ENCODE assay signal across 22 mouse cellular contexts in genomic region chr2:91072092-91072491, GRCm38 (mm10). TPM values are rescaled to one million over a fixed set of nuclear protein-coding genes. Genes with fewer than 3 reads are reported as not detected.
DNase-seq lines count a peak whose midpoint lies in the region; TF ChIP-seq lines count a peak whose summit lies in the region.
"Had no signal": no experiment of that assay in that cellular context is flagged by ENCODE, and none has a peak within 500 bp of the region (broad histone marks: within the 10 kb centered on the region; RNA-seq: fewer than 3 reads in every experiment).

No protein-coding gene starts in this region.

- H3K4me3 ChIP-seq in testis, adult 2 months (ENCODE audit: control insufficient read depth, low read depth, low read length), result peak overlapping the region; percentile 72
- H3K4me3 ChIP-seq: embryonic facial prominence, embryonic 15.5 days; erythroblast, embryonic 14.5 days; forebrain, embryonic 10.5 days; gastrocnemius, adult 2 months; heart, embryonic 12.5 days; hindbrain, embryonic 10.5 days had no signal

- peaks cover 6% of the 10 kb centered on the region for H3K4me1 ChIP-seq in testis, adult 2 months (ENCODE audit: control insufficient read depth, insufficient read depth, low read length)

- no peak for TF ChIP-seq POLR2A in testis, adult 2 months (IDR thresholded peaks at IDR 0.05; ENCODE audit: control insufficient read depth, low read depth, low read length)

- H3K27me3 ChIP-seq in testis, adult 2 months (ENCODE audit: control insufficient read depth, insufficient read depth, low read length), result no peaks in the 10 kb centered on the region
- H3K27me3 ChIP-seq: embryonic facial prominence, embryonic 15.5 days; heart, embryonic 12.5 days; Patski had no signal

- DNase-seq in kidney, adult 11 months, result peak; percentile 58
- DNase-seq in kidney, adult 18-20 months, result no peak
- DNase-seq in kidney, postnatal 14 days, result peak; percentile 43
- no peak for DNase-seq in kidney, postnatal 10 days
- DNase-seq in testis, postnatal 10 days (ENCODE audit: low spot score), result no peak
- DNase-seq in embryo, embryonic 9.5 days (ENCODE audit: extremely low spot score), result no peak
- DNase-seq in thymus, adult 18-20 months, result no peak
- DNase-seq: adrenal gland, postnatal 14 days; cerebellum, adult 2 months; cerebellum, postnatal 10 days; gastrocnemius, adult 2 months; gastrocnemius, postnatal 25 days had no signal

- TF ChIP-seq CTCF in testis, adult 2 months (IDR thresholded peaks at IDR 0.05; ENCODE audit: control insufficient read depth, insufficient read depth, insufficient replicate concordance, low read depth, low read length), result no peak

- no peaks in the 10 kb centered on the region for H3K36me3 ChIP-seq in testis, adult 2 months (ENCODE audit: control insufficient read depth, insufficient read depth, low read length)
- H3K36me3 ChIP-seq: embryonic facial prominence, embryonic 15.5 days had no signal

- peak overlapping the region; percentile 41 for H3K27ac ChIP-seq in testis, adult 2 months (ENCODE audit: control insufficient read depth, insufficient read depth, low read depth, low read length)
- H3K27ac ChIP-seq: embryonic facial prominence, embryonic 15.5 days; forebrain, embryonic 10.5 days; hindbrain, embryonic 10.5 days had no signal

RNA-seq across cellular contexts. Expression of gene Slc39a13, which starts 1.9 kb away (rescaled TPM):
- 65.7 and 67.9 TPM in 2 replicates for polyA plus RNA-seq in testis, adult 2 months (2012; rRNA removed)

RNA-seq across cellular contexts. Expression of gene Spi1, which starts 10.1 kb away (rescaled TPM):
- polyA plus RNA-seq in testis, adult 2 months (2012; rRNA removed), result 2.5 and 2.9 TPM in 2 replicates
- polyA plus RNA-seq: activated CD4-positive, CD25-positive, alpha-beta regulatory T cell, adult 4 months; C2C12 had no signal

RNA-seq across cellular contexts. Expression of gene Psmc3, which starts 18.3 kb away (rescaled TPM):
- 435 and 494 TPM in 2 replicates for polyA plus RNA-seq in testis, adult 2 months (2012; rRNA removed)

RNA-seq across cellular contexts. Expression of gene Rapsn, which starts 36.7 kb away (rescaled TPM):
- polyA plus RNA-seq in testis, adult 2 months (2012; rRNA removed), result 6.7 and 7.1 TPM in 2 replicates
- polyA plus RNA-seq: erythroblast, embryonic 14.5 days had no signal

RNA-seq across cellular contexts. Expression of gene Mybpc3, which starts 45.9 kb away (rescaled TPM):
- polyA plus RNA-seq in testis, adult 2 months (2012; rRNA removed), result 0.04 TPM in 1 of 2 replicates, not detected in the other
- polyA plus RNA-seq: activated CD4-positive, CD25-positive, alpha-beta regulatory T cell, adult 4 months; C2C12; erythroblast, embryonic 14.5 days; forebrain, embryonic 10.5 days; forebrain, embryonic 14.5 days; hindbrain, embryonic 10.5 days; Patski had no signal

Comparison
In these comparisons a context has a peak if more than half of its experiments do, and no peak if none do; other contexts are left out.
1. DNase-seq: peak in kidney, adult 11 months (single experiment) and kidney, postnatal 14 days (single experiment); none in kidney, adult 18-20 months (single experiment), kidney, postnatal 10 days (single experiment), testis, postnatal 10 days (single experiment), embryo, embryonic 9.5 days (single experiment) and thymus, adult 18-20 months (0 of 2).